Mouse (Mus musculus) spleen, adult 2 months (tissue): ENCODE data around the gene Yju2. TPM values are rescaled to one million over a fixed set of nuclear protein-coding genes. Genes with fewer than 3 reads are reported as not detected.
A peak's percentile ranks its signal among the peaks of the same experiment; 100 is the strongest.

Experiments
- DNase-seq, 2 experiments: peaks; one replicate each; pipeline versions ENCODE4 v3.0.0 to v3.0.0-alpha.2; 2012 to 2021; ENCODE audit warnings: low spot score in 2 of 2, low read depth in 1 of 2
- H3K27ac ChIP-seq: fragments of 200-500 bp; 2 replicates; pipeline ENCODE4 v1.5.1; 2012; ENCODE audit warnings: low read length, inconsistent platforms; ENCODE audit not compliant: insufficient read depth
- H3K27me3 ChIP-seq: fragments of 200-500 bp; 2 replicates; pipeline ENCODE4 v1.6.1; 2012; ENCODE audit warnings: mild to moderate bottlenecking, moderate library complexity, low read length, inconsistent platforms; ENCODE audit not compliant: control insufficient read depth, insufficient read depth
- H3K36me3 ChIP-seq: fragments of 200-500 bp; 2 replicates; pipeline ENCODE4 v1.6.1; 2012; ENCODE audit warnings: mild to moderate bottlenecking, low read length, inconsistent platforms; ENCODE audit not compliant: control insufficient read depth, insufficient read depth
- H3K4me1 ChIP-seq: fragments of 200-500 bp; 2 replicates; pipeline ENCODE4 v1.6.1; 2011; ENCODE audit warnings: inconsistent platforms; ENCODE audit not compliant: control insufficient read depth, insufficient read depth, insufficient read length
- H3K4me3 ChIP-seq: fragments of 200-500 bp; 2 replicates; pipeline ENCODE4 v1.5.1; 2011; ENCODE audit warnings: mild to moderate bottlenecking, inconsistent platforms; ENCODE audit not compliant: insufficient read depth, insufficient read length; ENCODE audit errors: extremely low read depth
- CTCF ChIP-seq: fragments of 200-500 bp; IDR thresholded peaks from 2 replicates; pipeline ENCODE4 v1.5.1; 2011; ENCODE audit warnings: mild to moderate bottlenecking, inconsistent platforms; ENCODE audit not compliant: insufficient read depth, insufficient read length, insufficient replicate concordance; ENCODE audit errors: extremely low read depth
- POLR2A ChIP-seq: fragments of 200-500 bp; IDR thresholded peaks from 2 replicates; pipeline ENCODE4 v1.6.1; 2011; ENCODE audit warnings: low read depth, low read length, inconsistent platforms
- WGBS: fragments of 180-500 bp; shearing (Covaris S2); methylation state at CpG from one replicate; pipeline ENCODE4 v1.1.7; 2018; 5-methylcytosine and 5-hydroxymethylcytosine counted together
- polyA plus RNA-seq: library from polyadenylated mRNA; depleted of rRNA; stranded (reverse); fragments of >200 nt; gene quantifications from 2 replicates; pipeline ENCODE4 v1.2.3, GENCODE M21; 2012

Gene Yju2
- polyA plus RNA-seq, 1 experiment: 8.2 TPM

DNA sequence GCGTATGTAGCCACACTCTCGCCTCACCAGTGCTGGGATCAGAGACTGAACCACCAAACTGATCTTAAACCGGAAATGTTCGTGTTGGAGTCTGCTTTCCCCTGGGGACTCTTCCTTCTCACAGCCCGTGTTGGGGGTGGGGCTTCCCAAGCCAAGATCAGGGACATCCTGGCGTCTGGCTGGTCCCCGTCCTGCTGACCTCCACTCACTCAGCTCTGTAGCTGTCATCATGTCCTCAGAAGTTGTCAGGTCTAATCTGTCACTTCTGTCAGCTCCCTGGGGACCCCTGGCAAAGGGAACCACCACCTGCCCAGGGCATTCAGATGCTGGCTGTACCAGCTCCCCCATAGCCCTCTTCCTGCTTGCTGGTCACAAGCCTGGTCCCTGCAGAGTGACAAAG is 9.3 kb downstream of the Yju2 start:
- H3K4me1 ChIP-seq: peaks cover 4% of the 10 kb centered on the region
- TF ChIP-seq POLR2A: no peak
- TF ChIP-seq CTCF: no peak
- H3K36me3 ChIP-seq: peaks cover 28% of the 10 kb centered on the region
- WGBS: 73% methylated on average over 7 of the region's 7 CpGs
- H3K27ac ChIP-seq: no peak overlapping the region
- no peak for DNase-seq
- H3K4me3 ChIP-seq: no peak overlapping the region
- H3K27me3 ChIP-seq: peaks cover 10% of the 10 kb centered on the region

DNA sequence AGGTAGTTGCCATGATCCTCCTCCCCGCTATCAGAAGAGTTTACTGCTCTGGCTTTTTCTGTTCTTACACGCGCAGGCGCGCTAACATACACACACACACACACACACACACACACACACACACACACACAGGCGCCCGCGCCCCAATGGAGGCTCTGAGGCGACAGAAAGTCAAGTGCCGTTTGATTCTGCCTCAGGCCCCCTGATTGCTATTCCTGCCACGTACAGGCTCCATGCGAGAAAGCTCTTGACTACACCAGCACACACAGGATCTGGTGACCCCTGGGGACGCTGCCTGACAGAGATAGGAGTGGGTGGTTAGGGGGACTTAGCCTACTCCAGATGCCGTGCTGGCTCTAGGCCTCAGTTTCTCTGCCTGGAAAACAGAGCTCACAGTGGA is 10.7 kb downstream of the Yju2 start:
- DNase-seq: no peak
- no peak overlapping the region for H3K4me3 ChIP-seq
- peaks cover 4% of the 10 kb centered on the region for H3K4me1 ChIP-seq
- WGBS: 51% methylated on average over 14 of the region's 14 CpGs
- peaks cover 22% of the 10 kb centered on the region for H3K36me3 ChIP-seq
- no peak overlapping the region for H3K27ac ChIP-seq
- H3K27me3 ChIP-seq: peaks cover 10% of the 10 kb centered on the region
- TF ChIP-seq POLR2A (no peak), CTCF (no peak)

GRCm38 (mm10) chr17:55969966-55970891 is 11.3 kb downstream of the Yju2 start, which contains the start of gene Shd:
Shd (plus strand) TSS chr17:55970467.
- peak within 1 kb of the TSS; percentile 33; the same call in 1 of the 2 replicates for H3K4me3 ChIP-seq
- no peak for DNase-seq
- H3K36me3 ChIP-seq: peaks cover 18% of the 10 kb centered on the region
- no peak for TF ChIP-seq CTCF
- no peak for TF ChIP-seq POLR2A
- H3K4me1 ChIP-seq: peaks cover 4% of the 10 kb centered on the region
- H3K27me3 ChIP-seq: peaks cover 10% of the 10 kb centered on the region
- WGBS: 11% methylated on average over 50 of the region's 55 CpGs
- no peak within 1 kb of the TSS for H3K27ac ChIP-seq

DNA sequence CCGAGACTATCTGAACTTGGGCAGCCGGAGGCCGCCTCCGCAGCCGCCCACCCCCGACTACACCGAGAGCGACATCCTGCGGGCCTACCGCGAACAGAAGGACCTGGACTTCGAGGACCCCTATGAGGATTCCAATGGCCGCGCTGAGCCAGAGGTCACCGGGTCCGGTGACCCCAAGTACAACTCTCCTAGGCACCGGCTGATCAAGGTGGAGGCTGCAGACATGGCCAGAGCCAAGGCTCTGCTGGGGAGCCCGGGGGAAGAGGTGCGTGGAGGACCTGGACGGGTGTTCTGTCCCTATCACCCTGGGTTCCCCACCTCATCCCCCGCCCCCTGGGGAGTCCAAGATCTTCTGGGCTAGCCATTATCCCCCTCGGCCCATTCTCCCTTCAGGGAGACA is 12.6 kb downstream of the Yju2 start:
- Histone ChIP-seq H3K27ac (no peak overlapping the region), H3K36me3 (peaks cover 10% of the 10 kb centered on the region), H3K4me1 (peaks cover 4% of the 10 kb centered on the region), H3K27me3 (peaks cover 10% of the 10 kb centered on the region), H3K4me3 (no peak overlapping the region)
- 53% methylated on average over 22 of the region's 22 CpGs for WGBS
- no peak for DNase-seq
- no peak for TF ChIP-seq POLR2A
- no peak for TF ChIP-seq CTCF

DNA sequence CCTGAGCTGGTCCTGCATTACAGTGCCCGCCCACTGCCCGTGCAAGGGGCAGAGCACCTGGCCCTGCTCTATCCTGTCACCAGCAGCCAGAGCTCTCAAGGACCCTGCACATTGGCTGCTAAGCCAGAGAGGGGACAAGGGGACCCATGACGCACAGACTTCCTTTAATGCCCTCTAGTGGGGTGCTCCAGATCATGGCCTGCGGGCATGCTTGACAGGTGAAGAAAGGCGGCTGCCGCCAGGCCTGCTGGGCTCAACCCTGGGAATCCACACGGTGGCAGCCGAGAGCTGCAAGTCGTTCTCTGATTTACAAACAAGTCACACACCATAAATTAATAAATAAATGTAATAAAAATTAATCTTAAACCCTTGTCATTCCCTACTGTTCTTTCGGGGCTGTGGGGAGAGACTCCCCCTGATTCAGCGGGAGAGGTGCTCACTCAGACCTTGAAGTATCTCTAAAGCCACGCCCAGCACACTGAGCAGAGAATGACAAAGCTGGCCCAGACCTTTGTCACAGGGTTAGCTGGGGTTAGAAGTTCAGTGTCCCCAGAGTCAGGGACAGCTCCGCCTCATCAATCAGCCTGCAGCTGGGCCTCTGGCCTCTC is 17.5 kb downstream of the Yju2 start:
- peak; percentile 47 to 58 for DNase-seq
- Histone ChIP-seq H3K36me3 (no peaks in the 10 kb centered on the region), H3K4me1 (no peaks in the 10 kb centered on the region), H3K27me3 (peaks cover 2% of the 10 kb centered on the region; the same call in 1 of the 2 replicates), H3K4me3 (no peak overlapping the region), H3K27ac (no peak overlapping the region)
- 21% methylated on average over 13 of the region's 13 CpGs for WGBS
- peak; percentile 84 for TF ChIP-seq CTCF
- no peak for TF ChIP-seq POLR2A

DNA sequence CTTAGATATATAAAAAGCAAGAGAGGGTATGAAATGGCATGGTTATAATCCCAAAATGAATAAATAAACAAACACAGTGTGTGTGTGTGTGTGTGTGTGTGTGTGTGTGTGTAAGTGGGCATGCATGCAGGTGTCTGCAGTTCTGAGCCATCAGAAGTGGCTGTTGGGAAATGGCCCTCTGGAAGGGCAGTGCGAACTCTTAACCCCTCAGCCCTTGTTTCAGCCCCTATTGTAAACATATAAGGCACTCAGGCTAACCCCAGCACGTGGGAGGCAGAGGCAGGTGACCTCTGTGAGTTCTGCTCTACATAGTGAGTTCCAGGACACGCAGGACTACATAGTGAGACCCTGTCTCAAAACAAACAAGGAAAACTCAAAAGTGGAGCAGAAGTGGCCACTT is 18.4 kb downstream of the Yju2 start:
- Histone ChIP-seq H3K27ac (no peak overlapping the region), H3K36me3 (no peaks in the 10 kb centered on the region), H3K4me3 (no peak overlapping the region), H3K27me3 (no peaks in the 10 kb centered on the region), H3K4me1 (no peaks in the 10 kb centered on the region)
- TF ChIP-seq CTCF: no peak
- no peak for TF ChIP-seq POLR2A
- 73% methylated on average over 3 of the region's 3 CpGs for WGBS
- DNase-seq: no peak
